Comparison of ENCODE assay signal across 8 mouse cellular contexts in genomic region chr1:20890941-20891399, GRCm38 (mm10). TPM values are rescaled to one million over a fixed set of nuclear protein-coding genes. Genes with fewer than 3 reads are reported as not detected.
DNase-seq lines count a peak whose midpoint lies in the region; ATAC-seq and TF ChIP-seq lines count a peak whose summit lies in the region.

No protein-coding gene starts in this region.

- H3K9ac ChIP-seq in forebrain, embryonic 13.5 days, result peak overlapping the region; percentile 85
- H3K9ac ChIP-seq in liver, embryonic 16.5 days (ENCODE audit: low read depth, low read length), result peak overlapping the region; percentile 39; the same call in 1 of the 2 replicates
- peak overlapping the region; percentile 77 for H3K9ac ChIP-seq in neural tube, embryonic 12.5 days
- H3K9ac ChIP-seq in stomach, postnatal 0 days (ENCODE audit: low read length), result peak overlapping the region; percentile 72

- no peaks in the 10 kb centered on the region for H3K4me1 ChIP-seq in brown adipose tissue, adult 24 weeks (ENCODE audit: control insufficient read depth, insufficient read depth, insufficient read length, low read length)
- peaks cover 34% of the 10 kb centered on the region for H3K4me1 ChIP-seq in forebrain, embryonic 13.5 days
- H3K4me1 ChIP-seq in liver, embryonic 16.5 days (ENCODE audit: control insufficient read depth, low read depth, low read length), result peaks cover 3% of the 10 kb centered on the region; the same call in 1 of the 2 replicates
- H3K4me1 ChIP-seq in neural tube, embryonic 12.5 days, result peaks cover 9% of the 10 kb centered on the region; the same call in 1 of the 2 replicates
- H3K4me1 ChIP-seq in stomach, postnatal 0 days (replicated peaks; ENCODE audit: control insufficient read depth, insufficient read depth), result no peaks in the 10 kb centered on the region; the same call in 1 of the 2 replicates

- H3K9me3 ChIP-seq in forebrain, embryonic 13.5 days (replicated peaks), result no peaks in the 10 kb centered on the region
- H3K9me3 ChIP-seq in liver, embryonic 16.5 days (replicated peaks; ENCODE audit: control insufficient read depth, low read length), result no peaks in the 10 kb centered on the region
- H3K9me3 ChIP-seq in neural tube, embryonic 12.5 days, result no peaks in the 10 kb centered on the region
- no peaks in the 10 kb centered on the region for H3K9me3 ChIP-seq in stomach, postnatal 0 days (ENCODE audit: control insufficient read depth, low read length)

- H3K27ac ChIP-seq in brown adipose tissue, adult 24 weeks (replicated peaks; ENCODE audit: low read depth, low read length), result no peak overlapping the region
- H3K27ac ChIP-seq in forebrain, embryonic 13.5 days, result peak overlapping the region; percentile 81
- no peak overlapping the region for H3K27ac ChIP-seq in liver, embryonic 16.5 days (ENCODE audit: low read length)
- peak overlapping the region; percentile 50 for H3K27ac ChIP-seq in neural tube, embryonic 12.5 days
- peak overlapping the region; percentile 91 for H3K27ac ChIP-seq in stomach, postnatal 0 days (replicated peaks)

- no peaks in the 10 kb centered on the region for H3K79me2 ChIP-seq in C2C12 (ENCODE audit: control insufficient read depth, insufficient read depth)

- peak overlapping the region; percentile 71 for H3ac ChIP-seq in C2C12 (ENCODE audit: control insufficient read depth, insufficient read length, low read depth)

- peak; percentile 86 for ATAC-seq in forebrain, embryonic 13.5 days
- ATAC-seq in liver, embryonic 16.5 days (ENCODE audit: low read depth), result peak; percentile 49
- ATAC-seq in neural tube, embryonic 12.5 days (ENCODE audit: low FRiP score, low read depth), result peak; percentile 87
- ATAC-seq in stomach, postnatal 0 days (ENCODE audit: low FRiP score, low TSS enrichment), result peak; percentile 84

- WGBS in forebrain, embryonic 13.5 days, result 1% methylated on average over 20 of the region's 20 CpGs
- 1% methylated on average over 20 of the region's 20 CpGs for WGBS in large intestine, adult 2 months
- under 1% methylated on average over 20 of the region's 20 CpGs for WGBS in liver, embryonic 16.5 days (ENCODE audit: insufficient replicate concordance)
- WGBS in neural tube, embryonic 12.5 days, result under 1% methylated on average over 20 of the region's 20 CpGs
- under 1% methylated on average over 20 of the region's 20 CpGs for WGBS in stomach, postnatal 0 days

- no peaks in the 10 kb centered on the region for H3K27me3 ChIP-seq in C2C12 (ENCODE audit: control insufficient read depth, insufficient read depth, insufficient read length)
- H3K27me3 ChIP-seq in forebrain, embryonic 13.5 days, result no peaks in the 10 kb centered on the region
- peaks cover 20% of the 10 kb centered on the region for H3K27me3 ChIP-seq in liver, embryonic 16.5 days (ENCODE audit: control insufficient read depth, insufficient read depth, low read depth, low read length)
- no peaks in the 10 kb centered on the region for H3K27me3 ChIP-seq in neural tube, embryonic 12.5 days (replicated peaks)
- H3K27me3 ChIP-seq in stomach, postnatal 0 days (ENCODE audit: control insufficient read depth, insufficient read depth, low read length), result no peaks in the 10 kb centered on the region

- DNase-seq in heart, postnatal 14 days, result peak; percentile 43 to 47
- peak; percentile 45 for DNase-seq in large intestine, adult 2 months (ENCODE audit: low read depth, low spot score)
- peak; percentile 83 for DNase-seq in stomach, postnatal 0 days (ENCODE audit: low spot score)

- peak overlapping the region; percentile 80 for H3K4me2 ChIP-seq in forebrain, embryonic 13.5 days
- H3K4me2 ChIP-seq in liver, embryonic 16.5 days (ENCODE audit: low read depth, low read length), result peak overlapping the region; percentile 90
- H3K4me2 ChIP-seq in neural tube, embryonic 12.5 days (replicated peaks), result peak overlapping the region; percentile 68
- peak overlapping the region; percentile 85 for H3K4me2 ChIP-seq in stomach, postnatal 0 days (replicated peaks; ENCODE audit: low read depth)

- no peaks in the 10 kb centered on the region for H3K36me3 ChIP-seq in C2C12 (ENCODE audit: control insufficient read depth, insufficient read depth)
- no peaks in the 10 kb centered on the region for H3K36me3 ChIP-seq in forebrain, embryonic 13.5 days (ENCODE audit: poor library complexity, severe bottlenecking)
- no peaks in the 10 kb centered on the region for H3K36me3 ChIP-seq in liver, embryonic 16.5 days (ENCODE audit: control insufficient read depth, insufficient read depth)
- no peaks in the 10 kb centered on the region for H3K36me3 ChIP-seq in neural tube, embryonic 12.5 days
- H3K36me3 ChIP-seq in stomach, postnatal 0 days (ENCODE audit: control insufficient read depth, insufficient read depth, low read length), result no peaks in the 10 kb centered on the region

- TF ChIP-seq CTCF in C2C12 (IDR thresholded peaks at IDR 0.05; ENCODE audit: control insufficient read depth, insufficient read depth, insufficient read length), result peak; percentile 48
- peak; percentile 79 for TF ChIP-seq CTCF in stomach, postnatal 0 days (IDR thresholded peaks at IDR 0.05; ENCODE audit: low read depth)

- peak overlapping the region; percentile 39 for H3K4me3 ChIP-seq in C2C12 (ENCODE audit: insufficient read depth, poor library complexity, severe bottlenecking)
- H3K4me3 ChIP-seq in brown adipose tissue, adult 24 weeks (ENCODE audit: insufficient read depth, low read depth, low read length), result peak overlapping the region; percentile 77
- H3K4me3 ChIP-seq in forebrain, embryonic 13.5 days, result peak overlapping the region; percentile 75
- H3K4me3 ChIP-seq in liver, embryonic 16.5 days (ENCODE audit: low read depth, low read length), result peak overlapping the region; percentile 65
- peak overlapping the region; percentile 73 for H3K4me3 ChIP-seq in neural tube, embryonic 12.5 days
- H3K4me3 ChIP-seq in stomach, postnatal 0 days (ENCODE audit: low read depth, low read length), result peak overlapping the region; percentile 74

- intact Hi-C loops in heart, postnatal 14 days (cut with DNase I), result loop anchor here (2.0 kb wide), 1 partner anchor 278 kb away; no protein-coding TSS in a partner anchor

- H3K79me3 ChIP-seq in C2C12 (ENCODE audit: low read depth), result no peaks in the 10 kb centered on the region

- TF ChIP-seq EP300 in stomach, postnatal 0 days (optimal IDR thresholded peaks at IDR 0.05), result no peak

TF ChIP-seq in C2C12, 6 proteins besides CTCF, POLR2A, EP300 and RAD21:
- TF ChIP-seq FOSL1 (IDR thresholded peaks at IDR 0.05; ENCODE audit: insufficient read depth, low read length, poor library complexity, severe bottlenecking), result no peak

RNA-seq across cellular contexts. Expression of gene Paqr8, which starts 0.6 kb away (rescaled TPM):
- polyA plus RNA-seq in C2C12 (2012; fragmentation: generic; extraction: Trizol), result 1.5 TPM
- polyA plus RNA-seq in brown adipose tissue, adult 24 weeks (2012; ENCODE audit: insufficient read depth, insufficient read length, missing spikeins), result 0.54 and 0.67 TPM in 2 replicates
- 12.7 and 14.2 TPM in 2 replicates for polyA plus RNA-seq in forebrain, embryonic 13.5 days (2015; fragmentation: Nextera tagmentation; extraction: Ambion mirVana)
- 1 to 10 TPM; 2.4 to 3.6 TPM for total RNA-seq in heart, postnatal 14 days (2021)
- 3.0 and 5.0 TPM in 2 replicates for polyA plus RNA-seq in large intestine, adult 2 months (2012; rRNA removed)
- polyA plus RNA-seq in liver, embryonic 16.5 days (2015; fragmentation: Nextera tagmentation; extraction: Ambion mirVana), result 0.33 and 0.36 TPM in 2 replicates
- 11.0 and 12.1 TPM in 2 replicates for polyA plus RNA-seq in neural tube, embryonic 12.5 days (2016; fragmentation: Nextera tagmentation; extraction: Ambion mirVana)
- polyA plus RNA-seq in stomach, postnatal 0 days (2015; fragmentation: Nextera tagmentation; extraction: Ambion mirVana), result 10.5 and 12.1 TPM in 2 replicates

Comparison
In these comparisons a context has a peak if more than half of its experiments do, and no peak if none do; other contexts are left out.
1. H3K27ac ChIP-seq: peak in forebrain, embryonic 13.5 days (single experiment), neural tube, embryonic 12.5 days (single experiment) and stomach, postnatal 0 days (single experiment); none in brown adipose tissue, adult 24 weeks (single experiment) and liver, embryonic 16.5 days (single experiment).
2. Peak in every context shown above with its lines, with median percentiles within 50 percentile points of each other: H3K4me3 ChIP-seq, ATAC-seq, H3K4me2 ChIP-seq, H3K9ac ChIP-seq and DNase-seq.